Mouse (Mus musculus) adrenal gland, postnatal 10 days (tissue): ENCODE measurements around the gene Cbarp. TPM values are rescaled to one million over a fixed set of nuclear protein-coding genes. Genes with fewer than 3 reads are reported as not detected.

ENCODE experiments used
- DNase-seq: peaks from one replicate; pipeline ENCODE4 v3.0.0; 2021; ENCODE audit warnings: mixed read lengths
- long read RNA-seq, 2 experiments: library from polyadenylated mRNA; stranded (forward); transcript quantifications; one replicate each; pipeline ENCODE4 v2.0.0; 2021
- total RNA-seq, 2 experiments: library from RNA; stranded (reverse); gene quantifications; 2 replicates each; pipeline ENCODE4 v1.2.3; 2021

The Cbarp gene
- 10 to 100 TPM; 41.6 to 65.6 TPM for total RNA-seq
- long read RNA-seq, experiment 1, partial matches to known transcripts = 8 of 40 reads
- long read RNA-seq, experiment 1, other reads (novel, unspliced or antisense) = 27 of 40 reads
- long read RNA-seq, experiment 2, transcript Cbarp-212 (11 exons, 3,175 nt) = major isoform, 10 of 25 reads
- long read RNA-seq, experiment 2, partial matches to known transcripts = 1 of 25 reads
- long read RNA-seq, experiment 2, other reads (novel, unspliced or antisense) = 14 of 25 reads

DNA sequence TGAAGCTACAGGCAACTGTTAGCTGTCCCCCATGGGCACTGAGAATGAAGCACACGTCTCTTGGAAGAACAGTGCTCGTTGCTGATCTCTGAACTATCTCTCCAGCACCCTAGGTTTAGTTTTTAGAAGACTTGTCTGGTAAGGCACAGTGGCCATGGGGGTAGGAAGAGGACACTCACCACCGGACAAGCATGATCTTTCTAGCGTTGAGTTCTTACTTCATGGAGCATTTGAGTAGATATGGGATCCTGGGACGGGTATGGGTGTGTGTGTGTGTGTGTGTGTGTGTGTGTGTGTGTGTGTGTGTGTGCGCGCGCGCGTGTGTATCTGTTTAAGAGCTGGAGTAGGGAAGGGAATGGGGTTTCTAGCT lies at the start of gene Cbarp:
Gene Cbarp, minus strand, starts transcription at position 170 of the 370 bp plus-strand sequence.
- DNase-seq = no peak

DNA sequence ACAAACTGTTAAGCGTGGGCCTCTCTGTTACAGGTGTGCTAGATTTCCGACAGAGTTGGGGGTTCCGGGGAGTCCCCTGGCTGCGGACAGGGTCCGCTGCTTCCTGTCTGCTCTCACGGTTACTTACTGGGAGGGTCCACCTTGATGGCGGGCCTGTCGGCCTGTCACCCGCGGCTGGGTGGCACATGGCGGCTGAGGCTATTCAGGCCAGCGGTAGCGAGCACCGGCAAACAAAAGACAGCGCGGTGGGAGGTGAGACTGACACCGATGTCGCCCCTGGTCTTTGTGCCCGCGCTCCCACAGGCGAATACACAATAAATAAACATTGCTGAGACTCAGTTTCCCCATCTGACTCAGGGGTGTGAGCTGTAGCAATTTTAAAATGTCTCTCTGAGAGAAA lies 49.4 kb upstream of the Cbarp start:
- DNase-seq = no peak

GRCm38 (mm10) chr10:80188453-80189024 lies 47.9 kb upstream of the Cbarp start:
- no peak for DNase-seq

DNA sequence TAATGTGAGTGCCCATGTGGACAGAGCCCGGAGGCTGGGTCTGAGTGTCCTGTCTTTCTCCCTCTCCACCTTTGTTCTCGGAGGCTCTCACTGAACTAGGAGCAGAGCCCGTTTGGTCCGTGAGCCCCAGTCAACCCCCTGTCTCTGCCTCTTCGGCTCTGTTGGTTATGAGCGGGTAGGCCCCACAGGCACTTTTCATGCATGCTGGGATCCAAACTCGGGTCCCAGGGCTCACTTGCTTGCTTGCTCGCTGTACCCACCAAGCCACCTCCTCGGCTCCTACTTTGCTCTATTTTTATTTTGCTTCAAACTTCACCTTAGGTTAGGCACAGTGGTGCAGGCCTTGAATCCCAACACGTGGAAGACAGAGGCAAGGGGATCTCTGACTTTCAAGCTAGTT lies 47.1 kb upstream of the Cbarp start:
- DNase-seq = no peak

GRCm38 (mm10) chr10:80186649-80187048 lies 46.0 kb upstream of the Cbarp start:
- no peak for DNase-seq

DNA sequence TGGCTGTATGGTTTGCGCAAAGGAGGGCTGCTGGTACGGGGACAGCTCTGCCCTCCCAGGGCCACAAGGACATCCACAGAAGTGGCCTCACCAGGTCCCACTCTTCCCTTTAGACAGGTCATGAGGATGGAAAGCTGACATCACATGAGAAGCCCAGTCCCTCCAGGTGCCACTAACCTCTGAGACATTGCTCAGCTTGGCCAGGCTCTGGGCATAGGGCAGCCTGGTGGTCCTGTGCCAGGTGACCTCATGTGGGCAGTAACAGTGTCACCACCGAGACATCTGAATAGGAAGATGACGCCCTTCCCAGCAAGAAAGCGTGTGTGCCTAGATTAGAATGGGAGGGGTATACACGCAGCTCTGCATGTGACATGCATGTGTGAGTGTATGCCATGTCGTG lies 41.9 kb upstream of the Cbarp start:
- DNase-seq = no peak

DNA sequence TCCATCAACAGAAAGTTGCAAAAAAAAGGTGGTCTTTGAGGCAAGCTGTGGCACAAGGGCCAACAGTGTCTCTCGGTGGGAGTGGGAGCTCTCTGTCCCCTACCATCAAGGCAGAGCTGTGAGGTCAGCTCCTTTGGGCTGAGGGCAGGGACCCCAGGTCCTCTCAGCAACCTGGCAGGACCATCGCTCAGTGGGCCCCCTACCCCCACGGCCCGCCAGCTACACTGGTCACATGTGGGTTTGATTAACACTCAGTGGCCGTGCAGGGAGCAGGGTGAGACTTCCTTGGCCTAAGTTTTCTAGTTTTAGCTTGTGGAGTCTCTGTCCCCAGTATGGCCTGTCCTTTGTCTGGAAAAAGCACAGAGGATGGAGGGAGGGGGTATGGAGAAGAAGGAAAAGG lies 40.2 kb upstream of the Cbarp start:
- no peak for DNase-seq

DNA sequence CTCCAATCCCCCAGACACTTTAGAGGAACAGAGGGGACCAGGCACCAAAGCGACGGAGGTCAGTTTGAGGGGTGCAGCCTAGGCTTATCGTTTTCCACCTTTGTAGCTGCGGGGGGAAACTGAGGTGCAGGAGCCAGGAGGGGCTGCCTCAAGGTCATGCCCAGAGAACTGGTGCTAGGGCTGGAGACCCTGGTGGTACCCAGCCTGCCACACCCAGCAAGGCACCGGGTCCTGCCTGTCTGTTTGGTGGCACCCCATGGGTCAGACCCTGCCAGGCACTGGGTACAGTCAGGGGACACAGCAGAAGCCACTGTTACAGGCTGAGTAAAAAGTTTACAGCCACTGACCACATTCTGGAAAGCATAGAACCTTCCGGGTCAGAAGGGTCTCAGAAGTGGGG lies 39.7 kb upstream of the Cbarp start:
- DNase-seq = no peak

DNA sequence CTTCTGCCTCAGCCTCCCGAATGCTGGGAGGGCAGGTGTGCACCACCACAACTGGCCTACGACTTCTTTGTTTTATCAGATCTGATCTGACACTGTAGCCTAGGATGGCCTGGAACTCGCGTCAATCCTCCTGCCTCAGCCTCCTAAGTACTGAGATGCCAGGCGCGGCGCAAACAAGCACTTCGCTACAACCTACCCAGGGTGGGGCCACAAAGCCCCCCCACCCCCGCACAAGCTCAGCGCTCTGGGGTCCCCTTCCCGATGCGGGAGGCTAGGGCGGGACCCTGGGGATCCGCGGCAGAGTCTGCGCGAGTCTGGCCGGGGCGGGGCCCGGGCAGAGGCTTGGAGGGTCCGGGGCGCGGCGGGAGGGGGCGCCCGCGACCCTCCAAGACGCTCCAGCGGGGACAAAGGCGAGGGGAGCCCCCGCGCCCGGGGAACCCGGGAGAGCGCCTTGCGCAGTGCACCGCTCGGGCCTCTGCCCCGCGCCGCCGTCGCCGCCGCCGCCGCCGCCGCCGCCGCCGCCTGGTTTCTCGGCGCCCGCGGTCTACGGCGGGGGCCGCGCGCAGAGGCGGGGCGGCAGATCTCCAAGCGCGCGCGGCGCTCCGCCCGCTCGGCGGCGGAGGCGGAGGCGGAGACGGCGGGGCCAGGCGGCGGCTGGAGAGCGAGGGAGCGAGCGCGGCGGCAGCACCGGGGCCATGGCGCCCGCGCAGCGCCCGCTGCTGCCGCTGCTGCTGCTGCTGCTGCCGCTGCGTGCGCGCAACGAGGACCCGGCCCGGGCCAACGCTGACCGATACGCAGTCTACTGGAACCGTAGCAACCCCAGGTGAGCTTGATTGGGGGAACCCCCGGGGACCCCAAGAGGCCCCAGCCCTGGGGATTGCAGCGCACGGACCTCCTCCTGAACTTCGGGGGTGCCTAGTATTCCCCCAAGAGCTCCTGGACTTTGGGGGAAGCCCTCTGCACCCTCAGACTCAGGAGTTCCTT lies 38.7 kb upstream of the Cbarp start, which contains the start of gene Efna2:
Gene Efna2, plus strand, starts transcription at position 415 of the 984 bp plus-strand sequence.
- peak; percentile 76 for DNase-seq

DNA sequence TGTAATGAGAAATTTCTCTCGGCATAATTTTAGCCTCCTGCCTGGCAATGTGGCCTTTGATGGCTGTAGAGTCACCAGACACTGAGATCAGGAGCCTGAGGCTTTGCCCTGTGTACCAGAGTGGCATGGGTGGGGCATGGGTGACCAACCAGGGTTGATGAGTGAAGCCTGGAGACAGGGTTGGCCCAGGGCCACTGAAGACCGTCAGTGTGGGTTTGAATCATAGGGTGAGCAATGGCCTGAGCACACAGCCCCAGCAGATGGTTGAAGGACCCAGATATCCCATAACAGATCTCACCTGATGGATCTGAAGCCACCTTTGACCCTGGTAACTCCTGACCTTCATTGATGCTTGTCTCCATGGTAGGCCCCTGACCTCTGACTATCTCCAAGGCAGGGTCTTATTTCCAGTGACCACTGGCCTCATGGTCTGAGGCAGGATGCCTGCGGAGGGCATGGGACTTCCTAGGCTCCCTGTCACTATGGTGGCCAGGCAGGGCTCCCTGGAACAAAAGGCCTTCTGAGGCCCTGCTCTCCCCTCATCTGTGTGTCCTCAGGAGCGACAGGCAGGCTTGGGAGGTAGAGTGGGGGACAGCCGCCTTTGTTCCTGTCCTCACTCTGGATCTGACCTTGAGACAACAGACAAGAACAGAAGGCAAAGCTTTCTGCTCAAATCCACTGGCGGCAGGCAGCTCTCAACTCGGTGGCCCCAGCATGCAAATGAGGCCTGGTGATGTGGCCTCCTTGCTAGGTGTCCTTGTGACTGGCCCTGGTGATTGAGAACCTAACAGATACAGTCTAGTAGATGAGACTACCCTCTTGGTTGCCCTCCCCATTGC lies 37.0 kb upstream of the Cbarp start:
- peak; percentile 80 for DNase-seq

DNA sequence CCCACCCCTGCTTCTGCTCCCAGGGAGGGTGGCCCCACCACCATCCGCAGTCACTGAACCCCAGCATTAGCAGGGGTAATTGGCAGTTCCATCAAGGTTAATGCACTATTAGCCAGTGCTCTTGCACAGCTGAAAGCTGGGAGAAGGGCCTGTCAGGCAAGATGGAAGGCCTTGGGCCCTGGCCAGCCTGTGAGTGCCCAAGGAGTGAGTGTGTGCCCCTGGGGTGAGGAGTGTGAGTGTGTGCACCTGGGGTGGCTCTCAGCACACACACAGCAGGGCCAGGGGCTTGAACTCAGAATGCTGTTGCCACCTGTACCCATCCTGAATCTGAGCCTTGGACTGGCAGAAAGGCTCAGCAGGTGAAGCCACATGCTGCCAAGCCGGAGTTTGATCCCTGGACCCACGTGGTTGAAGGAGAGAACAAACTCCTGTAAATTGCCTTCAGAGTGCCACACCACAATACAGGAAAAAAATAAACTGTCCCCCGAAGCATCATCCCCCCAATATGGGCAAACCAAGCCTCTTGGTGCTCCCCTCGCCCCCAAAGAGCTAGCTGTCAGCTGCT lies 35.7 kb upstream of the Cbarp start:
- peak; percentile 65 for DNase-seq

DNA sequence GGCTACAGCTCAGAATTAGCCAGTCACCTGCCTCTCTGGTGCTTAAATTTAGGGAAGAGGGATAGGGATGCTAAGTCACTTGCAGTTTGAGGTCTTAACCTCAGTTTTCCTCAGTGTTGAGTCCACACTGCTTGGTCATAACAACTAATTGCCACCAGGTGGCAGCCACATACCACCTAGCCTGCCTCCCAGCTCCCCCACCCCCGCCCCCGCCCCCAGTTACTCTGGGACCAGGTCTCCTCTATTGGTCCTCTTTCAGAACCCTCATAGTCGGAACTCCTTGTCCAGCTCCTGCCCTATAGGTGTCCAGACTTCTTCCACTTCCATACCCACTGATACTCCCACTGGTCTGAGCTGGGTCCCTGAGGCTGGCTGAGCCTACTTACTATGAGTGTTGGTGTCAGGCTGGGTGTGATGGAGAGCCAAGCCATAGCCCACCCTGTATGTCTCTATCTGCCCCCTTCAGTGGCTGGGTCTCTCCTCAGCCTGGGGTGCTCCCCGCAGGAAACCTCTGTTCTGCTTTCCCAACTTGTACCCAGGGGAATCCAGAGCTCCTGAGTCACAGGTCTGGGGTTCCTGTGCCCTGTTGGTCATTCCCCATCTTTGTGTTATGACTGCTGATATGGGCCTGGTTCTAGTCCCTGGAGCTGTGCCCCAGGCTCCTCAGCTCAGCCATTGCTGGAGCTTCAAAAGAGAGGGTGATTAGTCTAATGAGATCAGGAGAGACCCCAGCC lies 35.1 kb upstream of the Cbarp start:
- no peak for DNase-seq

- DNase-seq = peak; percentile 54
Observed at GRCm38 (mm10) chr10:80174705-80175104, 34.1 kb upstream of the Cbarp start.

- DNase-seq = no peak
Observed at GRCm38 (mm10) chr10:80173955-80174640, 33.5 kb upstream of the Cbarp start.

DNA sequence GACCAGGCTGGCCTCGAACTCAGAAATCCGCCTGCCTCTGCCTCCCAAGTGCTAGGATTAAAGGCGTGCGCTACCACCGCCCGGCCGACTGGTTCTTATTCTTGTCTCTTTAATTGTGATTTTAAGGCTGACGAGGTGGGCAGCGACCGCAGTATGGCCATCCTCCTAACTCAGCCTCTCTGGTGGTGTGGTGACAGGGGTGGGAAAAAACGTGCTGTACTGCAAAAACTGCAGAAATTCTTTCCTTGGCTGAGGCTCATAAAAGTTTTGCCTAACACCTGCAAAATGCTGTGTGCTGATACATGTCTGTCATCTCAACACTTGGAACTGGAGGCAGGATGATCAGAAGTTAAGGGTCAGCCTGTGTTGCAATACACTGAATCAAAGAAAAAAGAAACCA lies 32.7 kb upstream of the Cbarp start:
- DNase-seq = no peak

DNA sequence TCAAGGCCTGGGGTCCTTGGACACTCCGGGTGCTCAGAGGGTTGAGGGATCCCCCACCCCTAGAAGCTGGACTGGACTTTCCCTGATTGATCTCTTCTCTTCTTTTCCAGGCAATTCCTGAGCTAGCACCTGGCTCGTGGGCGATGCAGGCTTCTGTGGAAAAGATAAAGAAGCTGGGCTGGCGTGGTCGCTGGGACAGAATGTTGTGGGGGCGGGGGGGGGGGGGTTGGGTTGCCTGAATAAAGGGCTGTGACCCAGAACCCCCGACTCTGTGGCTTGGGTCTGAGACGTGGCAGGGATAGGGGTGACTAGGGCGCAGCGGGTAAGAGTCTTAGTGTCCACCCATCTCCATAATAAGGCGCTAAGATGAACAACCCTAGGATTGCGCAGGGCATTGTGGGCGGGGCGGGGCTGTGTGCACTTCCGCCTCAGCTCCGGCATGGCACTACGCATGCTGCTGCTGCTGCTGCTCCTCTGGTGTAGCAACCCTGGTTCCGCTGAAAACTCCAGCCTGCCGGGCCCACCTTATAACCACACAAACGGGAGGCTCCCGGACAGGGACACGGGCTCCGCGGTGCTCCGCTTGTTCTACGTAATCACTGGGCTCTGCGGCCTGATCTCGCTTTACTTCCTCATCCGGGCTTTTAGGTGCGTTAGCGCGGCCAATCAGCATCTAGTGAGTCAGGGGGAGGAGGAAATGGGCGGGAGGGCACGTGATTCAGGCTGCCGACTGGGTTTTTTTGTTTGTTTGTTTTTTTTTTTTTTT lies 32.1 kb upstream of the Cbarp start, which contains the start of gene 1600002K03Rik:
Gene 1600002K03Rik, plus strand, starts transcription at position 418 of the 766 bp plus-strand sequence.
- peak; percentile 90 for DNase-seq

- peak; percentile 41 for DNase-seq
Observed at GRCm38 (mm10) chr10:80171760-80172526, 31.3 kb upstream of the Cbarp start.

GRCm38 (mm10) chr10:80171252-80171651 lies 30.6 kb upstream of the Cbarp start:
- no peak for DNase-seq

DNA sequence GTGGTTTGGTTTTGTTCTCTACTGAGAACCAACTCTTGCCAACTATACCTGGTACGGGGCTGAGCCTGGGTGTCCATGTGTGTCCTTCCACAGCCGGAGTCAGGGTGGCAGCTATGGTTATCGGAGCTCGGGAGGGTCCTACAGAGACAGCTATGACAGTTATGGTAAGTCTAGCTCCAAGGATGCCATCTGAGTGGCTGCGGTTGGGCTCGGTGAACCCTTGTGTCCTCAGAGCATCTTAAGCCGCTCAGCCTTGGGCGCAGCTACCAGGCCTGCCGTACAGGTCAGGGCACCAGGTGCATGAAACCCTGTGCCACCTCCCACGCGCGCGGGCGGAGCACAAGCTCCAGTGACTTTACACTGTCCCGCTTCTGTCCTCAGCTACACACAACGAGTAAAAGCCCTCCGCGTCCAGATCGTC lies 30.0 kb upstream of the Cbarp start:
- DNase-seq = no peak
